Mouse (Mus musculus) spleen, postnatal 4 days (tissue): ENCODE measurements at regions not wholly inside any gene's neighbourhood (a gene's known extent, or its start where the extent isn't known, plus 50 kb on each side); places are given as distances from the start of the nearest gene placed in this dataset.

ENCODE experiments used
- DNase-seq, 2 experiments: peaks; one replicate each; pipeline ENCODE4 v3.0.0; 2022; ENCODE audit warnings: low spot score in 2 of 2

DNA sequence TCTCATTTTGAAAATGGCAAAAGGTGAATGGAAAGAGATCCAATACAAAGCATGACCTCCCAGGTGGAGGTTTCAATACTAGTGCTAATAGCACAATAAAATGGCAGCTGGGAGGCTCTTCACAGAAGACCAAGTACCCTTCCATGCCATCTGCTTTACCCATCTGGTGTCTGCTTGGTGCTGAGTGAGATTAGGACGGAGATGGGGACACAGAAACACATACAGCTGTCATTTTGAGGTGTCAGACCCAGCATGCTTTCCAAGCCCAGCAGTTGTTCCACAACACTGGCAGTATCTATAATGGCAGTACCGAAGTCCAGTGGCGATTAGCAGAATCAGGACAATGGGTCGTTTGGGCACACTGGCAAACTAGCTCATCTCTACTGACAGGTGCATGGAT is 118.9 kb upstream of the 1700064H15Rik start:
- no peak for DNase-seq

DNA sequence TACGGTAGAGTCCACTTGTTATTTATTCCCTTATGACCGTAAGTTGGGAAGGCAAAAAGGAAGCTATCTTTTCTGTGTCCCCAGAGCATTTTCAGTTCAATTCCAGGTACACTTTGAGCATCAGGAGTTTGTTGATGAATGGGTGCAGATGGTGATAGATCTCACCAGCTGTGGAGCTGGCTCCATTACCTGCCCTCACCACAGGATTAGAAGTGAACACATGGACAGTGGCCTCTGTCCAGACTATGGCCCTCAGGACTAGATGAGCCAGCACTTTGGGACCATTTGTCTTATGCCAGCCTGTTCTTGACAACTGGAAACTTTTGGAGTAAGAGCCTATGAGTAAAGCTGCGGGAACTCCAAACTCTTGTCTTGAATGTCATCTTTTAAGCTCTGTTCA is 123.5 kb upstream of the 1700064H15Rik start:
- no peak for DNase-seq

DNA sequence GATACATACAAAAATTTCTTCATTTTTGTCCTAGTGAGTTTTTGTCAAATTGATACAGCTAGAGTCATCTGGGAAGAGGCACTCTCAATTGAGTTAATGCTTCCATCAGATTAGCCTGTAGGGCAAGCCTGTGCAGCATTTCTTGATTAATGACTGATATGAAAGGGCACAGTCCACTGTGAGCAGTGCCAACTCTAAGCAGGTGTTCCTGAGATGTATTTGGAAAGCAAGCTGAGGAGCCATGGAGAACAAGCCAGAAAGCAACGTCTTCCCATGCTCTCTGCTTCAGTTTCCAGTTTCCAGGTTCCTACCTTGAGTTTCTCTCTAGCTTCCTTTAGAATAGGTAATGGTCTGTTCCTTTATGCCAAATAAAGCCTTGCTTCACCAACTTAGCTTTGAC is 125.5 kb upstream of the 1700064H15Rik start:
- DNase-seq = no peak

DNA sequence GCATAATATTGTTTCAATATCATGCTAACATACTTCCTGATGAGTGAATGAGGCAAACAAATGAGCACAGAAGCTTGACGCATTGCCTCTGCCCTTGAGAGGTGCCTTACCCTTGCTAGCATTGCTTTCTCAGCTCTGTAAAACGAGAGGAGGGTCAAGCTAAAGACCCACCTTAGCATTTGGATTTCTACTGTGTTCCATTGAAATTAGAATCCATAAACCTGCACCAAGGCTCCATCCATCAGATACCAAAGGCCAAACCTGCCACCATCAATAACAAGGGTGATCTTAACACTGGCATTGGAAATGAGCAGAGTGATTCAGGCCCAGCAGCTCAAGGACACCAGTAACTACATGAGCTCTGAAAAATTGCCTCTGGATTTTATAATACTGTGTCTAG is 126.2 kb upstream of the 1700064H15Rik start:
- DNase-seq = no peak

DNA sequence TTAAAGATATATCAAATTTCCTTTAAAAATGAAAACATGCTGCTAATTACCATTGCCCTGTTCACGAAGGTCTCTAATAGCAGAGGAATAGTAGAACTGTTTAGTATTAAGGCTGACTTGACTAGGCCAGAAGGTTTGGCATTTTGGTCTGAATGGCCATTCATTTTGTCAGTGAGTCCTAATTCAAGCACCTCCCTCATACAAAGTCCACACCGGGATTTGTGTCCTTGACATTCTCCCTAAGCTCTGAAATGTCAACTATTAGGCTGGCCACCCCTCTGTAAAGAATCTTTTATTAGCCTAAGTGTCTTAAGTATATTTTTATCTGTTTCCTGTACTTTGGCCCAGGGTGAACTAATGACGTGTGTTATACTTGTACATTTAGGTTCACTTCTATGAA is 126.7 kb upstream of the 1700064H15Rik start:
- no peak for DNase-seq

DNA sequence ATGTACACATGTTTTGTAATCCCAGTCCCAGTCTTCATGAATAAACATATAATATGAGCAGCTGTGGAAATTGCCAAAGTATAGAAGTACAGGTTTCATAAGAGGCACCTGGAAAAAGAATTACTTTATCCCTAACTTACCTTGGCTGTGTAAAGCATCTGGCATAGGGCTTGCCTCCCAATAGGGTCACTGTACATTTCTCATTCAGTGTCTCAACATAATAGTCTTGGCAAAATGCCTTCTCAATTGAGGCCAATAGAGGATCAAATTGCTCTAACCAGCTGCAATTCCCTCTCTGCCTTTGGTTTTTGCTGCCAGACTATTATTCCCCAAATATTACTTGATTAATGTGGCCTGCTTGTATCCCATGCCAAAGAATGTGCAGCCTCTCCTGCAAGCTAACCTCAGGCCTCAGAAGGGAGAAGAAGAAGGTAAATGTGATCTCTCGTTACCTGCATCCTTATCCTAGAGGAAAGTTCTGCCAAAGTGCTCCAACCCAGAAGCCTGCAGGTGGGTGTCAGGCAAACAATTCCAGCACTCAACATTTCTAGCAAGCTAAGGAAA is 158.2 kb upstream of the Cp start:
- DNase-seq = no peak

DNA sequence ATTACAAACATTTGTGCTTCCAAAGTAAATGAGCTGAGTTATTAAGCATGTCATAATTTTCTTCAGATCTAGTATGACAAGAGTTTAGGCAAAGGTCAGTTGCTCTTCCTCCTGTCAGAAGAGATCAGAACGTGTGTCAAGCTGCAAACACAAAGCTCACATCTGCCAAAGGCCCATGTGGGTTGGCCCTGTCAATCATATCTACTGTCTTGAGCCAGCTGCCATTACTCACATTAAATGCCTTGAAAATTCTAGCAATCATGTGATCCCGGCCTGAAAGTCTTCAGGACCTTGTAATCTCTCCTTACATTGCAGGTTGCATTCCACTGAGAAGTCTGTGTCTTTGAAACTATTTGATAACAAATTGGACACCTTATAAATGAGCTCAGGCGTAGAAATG is 146.8 kb upstream of the Cp start:
- DNase-seq = no peak

DNA sequence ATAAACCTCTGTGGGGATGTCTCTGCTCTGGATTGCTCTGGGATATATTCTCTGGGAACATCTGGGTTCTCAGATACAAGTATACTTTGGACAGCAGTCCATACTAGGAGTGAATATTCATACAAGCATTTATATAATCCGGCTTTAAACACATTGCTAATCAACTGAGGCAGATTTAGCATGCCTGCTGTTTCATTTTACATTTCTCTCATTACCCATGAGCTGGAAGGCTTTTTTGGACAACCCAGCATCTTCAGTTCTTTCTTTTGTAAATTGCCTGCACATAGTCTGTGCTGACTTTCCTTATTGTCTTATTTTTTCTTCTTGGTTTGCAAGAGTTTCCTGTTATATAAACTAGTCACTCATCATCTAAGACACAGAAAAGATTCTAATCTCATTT is 131.9 kb upstream of the Cp start:
- no peak for DNase-seq

DNA sequence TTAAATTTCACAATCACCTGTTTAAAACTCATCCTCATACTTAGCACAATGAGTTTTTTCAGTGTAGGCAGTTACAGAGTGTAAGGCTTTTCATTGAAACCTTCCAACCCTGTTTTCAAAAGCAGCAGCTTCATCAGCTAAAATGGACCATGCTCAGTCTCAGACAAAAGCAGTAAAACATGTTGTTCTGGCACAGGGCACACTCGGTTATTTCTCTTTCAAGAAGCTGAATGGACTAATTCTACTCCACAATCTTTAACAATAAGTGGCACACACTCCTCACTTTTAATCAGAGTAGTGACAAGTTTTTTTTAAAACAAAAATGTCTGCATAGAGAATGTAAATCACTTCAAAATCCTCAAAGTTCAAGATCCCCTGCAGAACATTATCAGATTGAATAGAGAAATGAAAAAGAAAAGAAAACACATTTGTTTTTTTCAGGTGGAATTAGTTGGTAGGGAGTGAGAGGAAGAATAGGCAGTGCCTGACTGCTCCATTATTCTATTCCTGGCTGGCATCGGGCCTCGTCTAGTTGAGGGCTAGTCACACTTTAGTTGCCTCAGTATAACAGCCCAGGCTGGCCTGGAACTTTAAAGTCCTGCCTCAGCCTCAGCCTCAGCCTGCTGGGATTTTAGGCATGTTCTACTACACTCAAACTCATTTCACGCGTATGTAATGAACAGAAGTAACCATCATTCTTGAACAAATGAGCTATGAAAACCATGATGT is 128.2 kb upstream of the Cp start:
- no peak for DNase-seq

DNA sequence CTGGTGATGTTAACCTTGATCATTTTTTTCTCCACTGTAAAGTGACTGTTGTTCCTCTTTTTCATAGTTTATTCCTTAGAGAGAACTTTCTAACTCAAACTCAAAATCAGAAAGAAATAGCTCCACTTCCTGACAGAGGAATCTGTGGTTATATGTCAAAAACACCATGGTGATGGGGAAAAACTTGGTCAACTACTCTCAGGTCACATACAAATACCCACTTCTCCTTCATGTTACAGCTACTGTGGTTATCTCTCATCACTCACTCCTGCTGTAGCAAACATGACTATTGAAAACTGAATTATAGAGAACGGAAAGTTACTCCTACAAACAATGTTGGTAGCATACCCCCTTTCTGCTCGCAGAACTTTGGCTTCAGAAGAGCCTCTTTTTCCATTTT is 127.1 kb upstream of the Cp start:
- no peak for DNase-seq

DNA sequence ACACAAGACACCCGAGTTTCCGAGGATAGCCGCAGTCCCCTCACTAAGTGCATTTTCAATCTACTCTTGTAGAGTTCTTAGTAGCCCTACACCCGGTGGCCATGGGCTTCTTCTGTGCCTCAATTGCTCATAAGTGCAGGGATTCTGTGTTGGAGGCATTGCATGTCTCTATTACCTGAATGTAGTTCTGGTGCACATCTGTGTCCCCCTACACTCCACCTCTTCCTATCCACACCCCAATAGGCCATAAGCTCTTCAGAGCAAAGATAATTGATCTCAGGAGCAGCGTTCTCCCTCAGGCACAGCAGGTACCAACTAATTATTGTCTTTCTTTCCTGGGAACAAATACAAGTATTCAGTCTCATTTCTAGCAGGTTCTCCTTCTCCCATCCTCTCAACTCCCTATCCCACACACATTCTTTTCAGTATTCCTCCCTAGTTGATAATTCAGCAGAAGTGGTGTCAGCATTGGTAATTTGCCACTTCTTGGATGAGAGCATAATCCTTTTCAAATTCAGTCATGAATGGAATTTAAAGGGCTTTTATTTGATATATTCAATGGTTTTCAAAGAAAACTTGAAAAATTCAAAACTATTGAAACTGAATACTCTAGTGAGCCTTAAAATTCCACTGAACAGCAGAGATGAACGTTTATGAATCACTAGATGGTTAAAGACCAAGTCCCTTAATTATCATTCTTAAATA is 108.7 kb upstream of the Cp start:
- no peak for DNase-seq

DNA sequence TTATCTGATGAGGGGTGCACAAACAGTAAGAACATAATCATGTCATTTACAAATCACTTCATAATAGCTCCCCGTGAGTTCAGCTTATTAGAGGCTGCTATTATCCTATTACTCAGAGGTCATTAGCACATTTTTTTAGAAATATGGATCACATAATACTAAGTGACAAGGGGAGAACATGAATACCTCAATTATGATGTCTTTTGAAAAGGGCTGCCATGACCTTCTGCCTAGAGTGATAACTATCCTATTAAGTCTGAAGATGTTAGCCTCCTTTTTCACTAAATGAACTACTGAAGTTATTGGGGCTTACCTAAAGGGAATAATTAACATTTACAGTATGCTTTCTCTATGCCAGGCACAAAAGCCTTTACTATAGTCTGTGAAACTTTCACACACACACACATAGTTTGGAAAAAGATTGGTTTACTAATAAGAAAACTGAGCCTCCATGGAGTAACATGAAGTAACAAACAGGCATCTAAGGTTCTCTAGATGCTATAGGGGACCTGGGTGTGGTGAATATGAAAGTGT is 108.1 kb upstream of the Cp start:
- no peak for DNase-seq

DNA sequence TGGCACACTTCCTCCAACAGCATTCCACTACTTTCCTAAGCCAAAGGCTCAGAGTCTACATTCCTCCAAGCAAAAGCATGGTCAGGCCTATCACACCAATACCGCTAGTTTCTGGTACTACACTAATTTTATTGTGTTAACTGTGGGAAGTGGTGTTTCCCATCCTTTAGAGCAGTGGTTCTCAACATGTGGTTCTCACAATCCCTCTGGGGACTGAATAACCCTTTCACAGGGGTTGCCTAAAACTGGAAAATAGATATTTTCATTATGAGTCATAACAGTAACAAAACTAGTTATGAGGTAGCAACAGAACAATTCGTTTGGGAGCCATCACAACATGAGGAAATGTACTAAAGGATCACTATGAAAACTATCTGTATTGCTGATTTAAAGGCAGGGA is 74.2 kb upstream of the Cp start:
- no peak for DNase-seq

DNA sequence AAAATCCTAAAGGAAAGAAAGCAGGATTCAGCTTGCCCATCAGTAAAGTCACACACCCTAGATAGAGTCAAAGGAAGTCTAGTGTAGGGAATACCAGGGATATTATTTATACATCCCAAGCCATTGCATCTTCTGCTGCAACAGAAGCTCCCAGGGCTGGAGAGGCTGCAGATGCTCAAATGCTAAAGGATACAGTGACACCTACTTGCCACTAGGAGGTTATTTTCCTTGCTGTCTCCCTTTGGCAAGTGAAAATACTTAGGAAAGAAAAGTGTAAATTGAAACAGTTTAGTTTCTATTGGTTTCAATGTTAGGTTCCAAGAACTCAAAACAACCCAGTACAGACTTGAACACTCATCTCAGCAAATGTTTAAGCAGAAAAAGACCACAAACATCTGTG is 68.4 kb upstream of the Cp start:
- no peak for DNase-seq

DNA sequence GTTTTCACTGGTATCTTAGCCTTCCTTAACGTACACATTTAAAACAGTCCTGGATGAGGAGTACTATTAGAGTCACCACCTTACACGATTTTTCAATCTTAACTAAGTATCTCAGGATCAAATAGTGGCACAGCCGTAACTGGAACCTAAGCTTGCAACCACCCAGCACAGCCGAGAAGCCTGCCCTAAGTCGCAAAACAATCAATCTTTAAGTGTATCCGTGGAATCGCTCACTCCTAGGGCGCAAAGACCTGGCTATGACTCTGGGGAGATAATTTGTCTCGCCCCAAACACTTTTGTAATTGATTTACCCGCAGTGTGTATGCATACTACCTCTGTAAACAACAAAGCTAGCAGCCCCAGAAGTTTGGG is 62.6 kb upstream of the Cp start:
- no peak for DNase-seq

DNA sequence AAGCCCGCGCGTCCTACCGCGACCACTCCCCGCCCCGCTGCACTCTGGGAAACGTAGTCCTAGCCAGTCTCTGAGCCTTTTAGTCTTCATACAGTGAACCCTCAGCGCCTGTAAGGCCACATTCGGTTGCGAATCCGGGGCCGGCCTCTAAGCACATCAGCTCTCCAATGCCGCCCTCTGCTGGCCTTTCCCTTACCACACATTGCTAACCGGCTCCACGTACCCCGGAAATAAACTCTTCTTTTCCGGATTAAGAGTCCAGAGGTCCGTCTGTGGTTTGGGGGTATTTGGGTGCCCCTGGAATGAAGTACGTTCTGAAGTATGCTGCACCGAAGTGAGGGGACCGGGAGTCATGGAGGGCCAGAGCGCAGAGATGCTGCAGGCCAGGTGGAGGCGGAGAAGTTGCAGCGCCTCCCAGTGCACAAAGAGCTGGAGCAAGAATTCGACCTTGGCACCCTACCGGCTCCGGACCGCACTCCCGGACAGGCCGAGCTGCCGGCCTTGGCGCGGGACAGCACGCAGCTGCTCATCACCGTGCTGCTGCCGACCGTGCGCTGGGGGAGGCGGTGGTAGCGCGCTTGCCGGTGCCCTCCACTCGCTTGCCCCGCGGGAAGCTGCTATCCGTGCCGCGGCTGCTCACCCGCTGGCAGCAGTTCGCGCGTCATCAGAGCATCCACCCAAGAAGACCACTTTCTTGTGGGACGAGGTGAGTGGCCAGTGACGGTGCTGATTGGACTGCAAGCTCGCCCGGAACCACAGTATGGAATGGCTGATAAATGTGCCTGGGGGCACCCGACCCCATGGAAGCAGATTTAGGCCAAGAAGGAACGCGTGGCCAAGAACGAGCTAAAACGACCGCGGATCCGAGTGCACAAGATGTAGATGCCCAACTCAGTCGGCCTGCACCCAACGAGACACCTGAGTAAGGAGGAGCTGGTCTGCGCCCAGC is 62.0 kb upstream of the Cp start:
- peak; percentile 87 to 95 for DNase-seq

DNA sequence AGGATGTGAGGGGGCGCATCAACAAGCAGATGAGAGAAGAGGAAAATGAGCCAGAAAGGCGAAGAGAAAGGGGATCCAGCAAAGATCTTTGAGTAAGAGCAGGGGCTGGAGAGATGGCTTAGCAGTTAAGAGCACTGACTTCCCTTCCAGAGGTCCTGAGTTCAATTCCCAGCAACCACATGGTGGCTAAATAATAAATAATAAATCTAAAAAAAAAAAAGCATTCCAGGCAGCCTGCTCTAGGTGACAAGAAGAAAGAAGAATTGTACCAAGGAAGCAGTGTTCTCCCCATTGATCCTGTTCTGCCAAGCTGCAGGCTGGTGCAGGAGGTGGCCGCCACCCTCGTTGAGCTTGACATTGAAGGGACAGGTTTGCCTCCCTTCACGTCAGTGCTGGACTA is 61.1 kb upstream of the Cp start:
- DNase-seq = no peak

DNA sequence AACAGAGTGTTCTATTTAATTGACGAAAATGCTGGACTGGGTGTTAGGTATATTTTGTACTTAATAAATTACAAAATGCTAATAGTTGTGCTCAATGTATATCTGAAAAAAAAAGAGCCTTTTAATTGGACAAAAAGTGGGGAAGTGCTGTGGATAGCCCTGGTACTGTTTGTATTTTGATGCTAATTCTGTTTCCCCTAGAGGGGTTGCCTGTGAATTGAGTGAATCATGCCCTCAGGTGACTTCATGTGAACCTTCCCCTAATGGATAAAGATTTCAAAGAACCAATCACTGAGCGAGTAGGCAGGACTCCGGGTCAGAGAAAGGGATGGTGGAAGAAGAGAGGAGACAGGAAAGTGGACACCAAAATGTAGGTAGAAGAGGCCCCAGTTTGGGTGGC is 59.7 kb upstream of the Cp start:
- no peak for DNase-seq

DNA sequence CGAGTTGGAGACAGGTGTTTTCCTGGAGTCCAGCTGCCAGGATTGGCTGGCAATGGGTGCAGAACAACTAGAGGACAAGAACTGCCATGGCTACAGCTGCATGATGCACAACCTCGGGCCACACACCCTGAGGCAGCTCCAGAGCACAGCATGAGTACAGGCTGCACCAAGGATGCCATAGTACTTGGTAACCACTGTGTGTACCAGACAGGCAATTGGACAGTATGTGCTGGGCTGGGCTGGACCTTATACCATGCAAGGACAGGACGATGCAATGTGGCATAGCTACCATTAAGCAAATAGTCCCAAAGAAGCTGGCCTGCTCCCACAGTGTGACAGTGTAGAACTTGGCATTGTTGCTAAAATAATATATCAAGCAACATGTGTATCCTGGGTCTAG is 54.6 kb upstream of the Cp start:
- no peak for DNase-seq

DNA sequence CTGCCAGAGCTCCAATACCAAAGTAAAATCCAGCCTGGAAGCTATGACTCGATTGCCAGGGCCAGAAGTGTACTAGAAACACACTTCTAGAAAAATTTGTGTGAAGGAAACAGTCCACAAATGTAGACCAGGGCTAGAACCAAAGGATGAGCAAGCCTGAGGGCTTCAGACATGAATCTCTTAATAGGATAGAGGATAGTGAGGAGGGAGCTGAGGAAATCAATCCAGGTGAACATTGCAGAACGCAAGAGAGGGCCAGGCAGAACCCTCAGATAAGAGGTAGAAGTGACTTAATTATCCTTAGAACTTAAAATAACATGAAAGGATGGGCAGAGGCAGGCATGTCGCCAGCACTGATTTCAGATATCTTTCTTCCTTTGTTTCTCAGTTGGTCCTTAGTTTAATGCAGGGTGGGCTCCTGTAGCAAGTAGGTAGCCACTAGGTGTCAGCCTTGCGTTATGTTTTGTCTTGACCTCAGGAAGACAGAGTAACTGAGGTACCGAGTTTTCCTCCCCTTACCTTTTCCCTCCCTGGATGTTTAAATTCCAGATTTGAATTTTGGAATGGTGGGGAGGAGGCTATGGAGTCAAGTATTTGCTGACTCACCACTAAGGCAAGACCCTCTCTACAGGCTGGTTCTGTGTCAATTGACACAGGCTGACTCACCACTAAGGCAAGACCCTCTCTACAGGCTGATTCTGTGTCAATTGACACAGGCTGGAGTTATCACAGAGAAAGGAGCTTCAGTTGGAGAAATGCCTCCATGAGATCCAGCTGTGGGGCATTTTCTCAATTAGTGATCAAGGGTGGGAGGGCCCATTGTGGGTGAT is 52.2 kb upstream of the Cp start:
- DNase-seq = no peak
